Mouse (Mus musculus) lung, postnatal 25 days (tissue): ENCODE results near the gene A530064D06Rik.
"Not testable (repeated sequence)": the region's sequence is repeated elsewhere in the genome, so short reads cannot be mapped to it uniquely, and the experiment has no call there.

Experiments used
- DNase-seq: peaks from one replicate; pipeline ENCODE4 v3.0.0; 2022; ENCODE audit warnings: low spot score

A530064D06Rik gene

GRCm38 (mm10) chr17:48167103-48167502 lies at the start of gene A530064D06Rik:
A530064D06Rik (minus strand) TSS chr17:48167275.
- DNase-seq, result not testable (repeated sequence)

- DNase-seq, result no peak
Observed at GRCm38 (mm10) chr17:48215429-48215828, 48.4 kb upstream of the A530064D06Rik start.

GRCm38 (mm10) chr17:48213511-48213910 lies 46.4 kb upstream of the A530064D06Rik start:
- DNase-seq, result no peak

- no peak for DNase-seq
Observed at GRCm38 (mm10) chr17:48212596-48212995, 45.5 kb upstream of the A530064D06Rik start.

- no peak for DNase-seq
Observed at GRCm38 (mm10) chr17:48203086-48203485, 36.0 kb upstream of the A530064D06Rik start.

- DNase-seq, result no peak
Observed at GRCm38 (mm10) chr17:48192366-48192765, 25.3 kb upstream of the A530064D06Rik start.

- DNase-seq, result peak; percentile 43
Observed at GRCm38 (mm10) chr17:48185252-48185651, 18.2 kb upstream of the A530064D06Rik start.

- DNase-seq, result no peak
Observed at GRCm38 (mm10) chr17:48157382-48158076, 9.5 kb downstream of the A530064D06Rik start.

- peak; percentile 4 for DNase-seq
Observed at GRCm38 (mm10) chr17:48146120-48146519, 21.0 kb downstream of the A530064D06Rik start, which contains the start of gene 9830107B12Rik. 9830107B12Rik (minus strand) TSS chr17:48146268.

- DNase-seq, result no peak
Observed at GRCm38 (mm10) chr17:48132810-48133209, 34.3 kb downstream of the A530064D06Rik start.

GRCm38 (mm10) chr17:48120456-48120855 lies 46.6 kb downstream of the A530064D06Rik start:
- DNase-seq, result no peak

GRCm38 (mm10) chr17:48119656-48120055 lies 47.4 kb downstream of the A530064D06Rik start:
- peak; percentile 72 for DNase-seq

GRCm38 (mm10) chr17:48118570-48118969 lies 48.5 kb downstream of the A530064D06Rik start:
- no peak for DNase-seq

GRCm38 (mm10) chr17:48110547-48111287 lies 56.4 kb downstream of the A530064D06Rik start:
- peak; percentile 24 for DNase-seq

GRCm38 (mm10) chr17:48108520-48108919 lies 58.6 kb downstream of the A530064D06Rik start:
- no peak for DNase-seq

- DNase-seq, result no peak
Observed at GRCm38 (mm10) chr17:48107862-48108261, 59.2 kb downstream of the A530064D06Rik start.

GRCm38 (mm10) chr17:48107333-48107732 lies 59.7 kb downstream of the A530064D06Rik start:
- DNase-seq, result no peak

- peak; percentile 86 for DNase-seq
Observed at GRCm38 (mm10) chr17:48100441-48101417, 66.3 kb downstream of the A530064D06Rik start.

GRCm38 (mm10) chr17:48099312-48099711 lies 67.8 kb downstream of the A530064D06Rik start:
- DNase-seq, result no peak
